Mouse (Mus musculus): ENCODE measurements around the gene Gm20865. TPM values are rescaled to one million over a fixed set of nuclear protein-coding genes. Genes with fewer than 3 reads are reported as not detected.
"Not testable (repeated sequence)": the region's sequence is repeated elsewhere in the genome, so short reads cannot be mapped to it uniquely, and the experiment has no call there.

Gm20865 gene
- not detected for total RNA-seq (2021)
- long read RNA-seq, experiment 1: 0 reads
- long read RNA-seq, experiment 2: 0 reads

DNA sequence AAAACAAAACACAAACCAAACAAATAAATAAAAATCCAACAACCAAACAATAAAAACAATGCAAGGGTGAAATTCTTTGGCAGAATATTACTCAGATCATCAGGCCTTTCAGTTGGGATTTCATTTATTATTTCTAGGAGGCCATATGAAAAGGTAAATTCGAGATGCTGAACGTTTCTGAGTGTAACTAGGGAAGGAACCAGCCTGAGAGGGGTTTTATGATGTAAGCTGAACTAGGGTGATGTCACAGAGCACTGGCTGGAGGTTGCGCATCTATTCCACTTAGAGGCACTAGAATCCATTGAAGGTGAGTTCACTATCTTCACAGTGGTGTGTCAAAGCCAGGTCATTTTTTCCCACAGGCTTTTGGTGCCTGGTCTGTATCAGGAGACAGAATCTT is at the start of gene Gm20865:
Gm20865 (plus strand) TSS at position 301 of the 400 bp plus-strand sequence.
- DNase-seq (ENCODE audit: low spot score in 2 of 2): not testable (repeated sequence)

Other genes starting within 250 kb of the Gm20865 start
- not detected for gene Gm29866, start 247.9 kb upstream of the Gm20865 start, total RNA-seq (2021)
- gene Gm20909, start 77.0 kb upstream of the Gm20865 start, total RNA-seq (2021): not detected